Mouse (Mus musculus): ENCODE measurements around the gene Leng8.

GRCm38 (mm10) chr7:4150811-4151221, 14.0 kb downstream of the Leng8 start:
- TF ChIP-seq CTCF (IDR thresholded peaks at IDR 0.05; ENCODE audit: borderline replicate concordance, extremely low read depth, insufficient read depth, insufficient read length) = no peak
- TF ChIP-seq POLR2A (IDR thresholded peaks at IDR 0.05; ENCODE audit: borderline replicate concordance, extremely low read depth, insufficient read depth, insufficient read length, poor library complexity, severe bottlenecking) = no peak
